Mouse (Mus musculus): ENCODE measurements around the gene Ldhc.

DNA sequence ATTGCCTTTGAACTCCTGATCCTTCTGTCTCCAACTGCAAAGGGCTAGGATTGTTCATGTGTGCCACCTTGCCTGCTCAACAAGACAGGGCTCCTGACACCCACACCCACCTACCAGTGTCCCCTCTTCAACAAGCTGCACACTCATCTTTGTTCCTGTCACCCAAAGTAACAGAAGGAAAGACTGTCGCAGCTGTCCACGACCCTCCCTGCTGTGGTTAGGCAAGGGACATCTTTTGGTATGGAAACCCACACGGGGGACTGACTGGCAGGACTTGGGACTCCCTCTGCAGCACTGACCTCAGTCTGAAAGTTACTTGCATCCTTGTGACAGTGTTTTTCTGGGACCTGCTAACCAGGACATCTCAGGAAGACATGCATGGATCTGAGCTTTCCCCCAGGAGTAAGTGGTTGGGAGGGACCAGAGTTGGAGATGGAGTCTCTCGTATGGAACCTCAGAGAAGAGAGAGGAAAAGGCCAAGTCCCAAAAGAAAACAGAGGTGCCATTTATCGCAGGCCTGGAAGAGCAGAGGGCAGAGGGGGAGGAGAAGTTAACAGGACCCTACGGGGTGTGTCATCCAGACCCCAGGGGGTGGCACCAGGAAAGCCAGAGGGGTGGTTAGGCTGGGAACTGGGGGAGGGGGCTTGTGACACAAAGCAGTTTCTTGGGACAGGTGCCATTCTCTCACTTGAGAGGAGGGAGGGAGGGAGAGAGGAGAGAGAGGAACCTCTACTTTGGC lies 20.0 kb upstream of the Ldhc start, which contains the start of gene Ldha:
- TF ChIP-seq CTCF (IDR thresholded peaks at IDR 0.05; ENCODE audit: extremely low read depth, insufficient read depth, low read length) (no peak), POLR2A (IDR thresholded peaks at IDR 0.05; ENCODE audit: extremely low read depth, insufficient read depth, low read length) (no peak)

Measured in cortical plate, adult 2 months (tissue).